Mouse (Mus musculus): ENCODE data around the gene Timm50.

Timm50 gene

GRCm38 (mm10) chr7:28311926-28312543 lies at the start of gene Timm50:
Gene Timm50, minus strand, starts transcription at chr7:28312072.
- peak; percentile 99 for DNase-seq

GRCm38 (mm10) chr7:28360291-28360690 lies 48.4 kb upstream of the Timm50 start:
- DNase-seq = no peak

- DNase-seq = no peak
Observed at GRCm38 (mm10) chr7:28359854-28360253, 48.0 kb upstream of the Timm50 start.

- no peak for DNase-seq
Observed at GRCm38 (mm10) chr7:28358431-28358830, 46.6 kb upstream of the Timm50 start.

- no peak for DNase-seq
Observed at GRCm38 (mm10) chr7:28357984-28358383, 46.1 kb upstream of the Timm50 start.

GRCm38 (mm10) chr7:28356981-28357380 lies 45.1 kb upstream of the Timm50 start:
- DNase-seq = no peak

GRCm38 (mm10) chr7:28355221-28355620 lies 43.3 kb upstream of the Timm50 start:
- DNase-seq = no peak

GRCm38 (mm10) chr7:28354596-28354995 lies 42.7 kb upstream of the Timm50 start:
- no peak for DNase-seq

GRCm38 (mm10) chr7:28354113-28354581 lies 42.3 kb upstream of the Timm50 start:
- DNase-seq = no peak

- no peak for DNase-seq
Observed at GRCm38 (mm10) chr7:28353267-28353666, 41.4 kb upstream of the Timm50 start.

GRCm38 (mm10) chr7:28351676-28352191 lies 39.9 kb upstream of the Timm50 start:
- no peak for DNase-seq

- DNase-seq = peak; percentile 99
Observed at GRCm38 (mm10) chr7:28350155-28350883, 38.4 kb upstream of the Timm50 start, which contains the start of gene Rps16. Gene Rps16, plus strand, starts transcription at chr7:28350652.

GRCm38 (mm10) chr7:28348601-28349000 lies 36.7 kb upstream of the Timm50 start:
- no peak for DNase-seq

GRCm38 (mm10) chr7:28347746-28348145 lies 35.9 kb upstream of the Timm50 start:
- no peak for DNase-seq

- DNase-seq = peak; percentile 67
Observed at GRCm38 (mm10) chr7:28344637-28345036, 32.8 kb upstream of the Timm50 start.

- DNase-seq = no peak
Observed at GRCm38 (mm10) chr7:28341381-28341780, 29.5 kb upstream of the Timm50 start.

GRCm38 (mm10) chr7:28339213-28339917 lies 27.5 kb upstream of the Timm50 start:
- no peak for DNase-seq

- peak; percentile 97 for DNase-seq
Observed at GRCm38 (mm10) chr7:28338108-28338998, 26.5 kb upstream of the Timm50 start, which contains the start of gene Supt5. Gene Supt5, minus strand, starts transcription at chr7:28338746.

GRCm38 (mm10) chr7:28335471-28335870 lies 23.6 kb upstream of the Timm50 start:
- no peak for DNase-seq

GRCm38 (mm10) chr7:28334534-28334933 lies 22.7 kb upstream of the Timm50 start:
- DNase-seq = no peak

- DNase-seq = no peak
Observed at GRCm38 (mm10) chr7:28328260-28328659, 16.4 kb upstream of the Timm50 start.

- DNase-seq = no peak
Observed at GRCm38 (mm10) chr7:28326457-28326856, 14.6 kb upstream of the Timm50 start.
